Mouse (Mus musculus) forebrain, postnatal 0 days (tissue): ENCODE results near the gene Zfp710. TPM values are rescaled to one million over a fixed set of nuclear protein-coding genes. Genes with fewer than 3 reads are reported as not detected.
"Not testable (repeated sequence)": the region's sequence is repeated elsewhere in the genome, so short reads cannot be mapped to it uniquely, and the experiment has no call there.

ENCODE experiments used
- ATAC-seq: fragments of 200-750 bp; cut with Nextera tagmentation; 2 replicates; pipeline ENCODE4 v1.8.0; 2017; ENCODE audit warnings: mild to moderate bottlenecking, moderate library complexity
- DNase-seq: peaks from one replicate; pipeline ENCODE4 v3.0.0-alpha.2; 2015
- H3K27ac ChIP-seq: fragments of 300-500 bp; sonication (generic); 2 replicates; pipeline ENCODE4 v1.5.1; 2014; ENCODE audit warnings: low read depth, mild to moderate bottlenecking, antibody characterized with exemption, low read length, moderate library complexity, mixed read lengths
- H3K27me3 ChIP-seq: fragments of 300-500 bp; sonication (generic); 2 replicates; pipeline ENCODE4 v1.6.1; 2014; ENCODE audit warnings: mild to moderate bottlenecking, low read length, mixed read lengths; ENCODE audit not compliant: insufficient read depth
- H3K36me3 ChIP-seq: fragments of 300-500 bp; sonication (generic); 2 replicates; pipeline ENCODE4 v1.6.1; 2014; ENCODE audit warnings: mild to moderate bottlenecking, moderate library complexity; ENCODE audit not compliant: insufficient read depth
- H3K4me1 ChIP-seq: fragments of 300-500 bp; sonication (generic); 2 replicates; pipeline ENCODE4 v1.6.1; 2014; ENCODE audit warnings: antibody characterized with exemption; ENCODE audit not compliant: insufficient read depth
- H3K4me2 ChIP-seq: fragments of 300-500 bp; sonication (generic); 2 replicates; pipeline ENCODE4 v1.6.1; 2014; ENCODE audit warnings: low read depth, mild to moderate bottlenecking, moderate library complexity
- H3K4me3 ChIP-seq: fragments of 300-500 bp; sonication (generic); 2 replicates; pipeline ENCODE4 v1.5.1; 2014; ENCODE audit warnings: low read depth, low read length, mixed read lengths
- H3K9ac ChIP-seq: fragments of 300-500 bp; sonication (generic); 2 replicates; pipeline ENCODE4 v1.6.1; 2014; ENCODE audit warnings: mild to moderate bottlenecking
- H3K9me3 ChIP-seq: fragments of 300-500 bp; sonication (generic); 2 replicates; pipeline ENCODE4 v1.6.1; 2016; ENCODE audit warnings: low read length
- CTCF ChIP-seq: sonication (generic); IDR thresholded peaks from 2 replicates; pipeline ENCODE4 v1.5.1; 2016; ENCODE audit warnings: antibody characterized with exemption, control low read depth, low read depth
- WGBS: fragments of 180-500 bp; shearing (Covaris S2); extraction: QIAGEN DNeasy Blood & Tissue Kit; methylation state at CpG from one replicate; pipeline ENCODE4 v1.1.7; 2014; 5-methylcytosine and 5-hydroxymethylcytosine counted together
- polyA plus RNA-seq: library from polyadenylated mRNA; unstranded; fragments of >200 nt; fragmentation: Nextera tagmentation; extraction: Ambion mirVana; gene quantifications from 2 replicates; pipeline ENCODE4 v1.2.1, GENCODE M21; 2015
- total RNA-seq: library from RNA; depleted of rRNA; stranded (reverse); fragments of >200 nt; gene quantifications from 2 replicates; pipeline ENCODE4 v1.2.3, GENCODE M21; 2014

Zfp710 gene
- total and polyA plus RNA-seq, 2 experiments from 2014 or later = 12.3 to 30.6 TPM

DNA sequence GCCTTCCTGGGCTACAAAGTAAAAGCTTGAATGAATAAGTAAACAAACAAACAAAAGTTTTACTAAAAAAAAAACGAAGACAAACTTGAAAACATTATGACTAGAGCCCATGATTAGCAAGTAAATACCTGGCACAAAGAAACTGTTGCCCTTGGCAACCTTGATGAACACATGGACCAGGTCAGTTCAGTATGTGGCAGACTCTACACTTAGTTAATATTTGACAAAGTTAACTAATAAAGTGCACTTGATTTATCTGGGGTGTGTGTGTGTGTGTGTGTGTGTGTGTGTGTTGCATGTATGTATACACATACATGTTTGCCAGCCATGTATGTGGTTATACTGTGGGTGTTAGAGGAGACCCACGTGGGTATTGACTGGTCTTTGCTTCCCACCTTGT is 25.1 kb downstream of the Zfp710 start:
- Histone ChIP-seq H3K27ac (no peak overlapping the region), H3K9me3 (no peaks in the 10 kb centered on the region), H3K4me1 (no peaks in the 10 kb centered on the region), H3K9ac (no peak overlapping the region), H3K27me3 (no peaks in the 10 kb centered on the region), H3K4me2 (no peak overlapping the region), H3K4me3 (no peak overlapping the region), H3K36me3 (0 out of 2 replicates have a peak, but pooled peaks cover 4% of the 10 kb centered on the region)
- ATAC-seq = no peak
- no peak for TF ChIP-seq CTCF
- WGBS = 45% methylated on average over 2 of the region's 2 CpGs
- no peak for DNase-seq

- not testable (repeated sequence) for H3K27me3 ChIP-seq, H3K4me1 ChIP-seq
- WGBS = 89% methylated on average over 1 of the region's 1 CpGs
Measured at GRCm38 (mm10) chr7:80050382-80050781, 25.8 kb downstream of the Zfp710 start.

DNA sequence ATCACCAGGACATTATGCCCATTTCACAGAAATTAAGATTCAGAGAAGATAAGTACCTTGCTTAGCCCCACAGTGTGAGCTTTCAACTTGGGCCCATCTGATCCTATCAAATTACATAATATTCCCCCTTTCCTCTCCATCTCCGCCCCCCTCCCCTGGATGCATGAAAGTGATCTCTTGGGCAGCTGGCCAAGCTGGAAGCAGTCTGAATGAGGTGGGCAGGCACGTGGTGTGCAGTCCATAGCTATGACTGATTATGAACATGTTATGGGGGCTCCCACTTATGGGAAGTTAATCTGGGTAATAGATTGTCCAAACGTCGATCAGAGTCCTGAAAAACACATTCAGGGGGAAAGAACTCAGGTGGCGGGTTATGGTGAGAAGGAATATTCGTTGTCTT is 27.2 kb downstream of the Zfp710 start:
- ATAC-seq = no peak

More at GRCm38 (mm10) chr7:80050382-80050781, 25.8 kb downstream of the Zfp710 start:
- H3K9me3 ChIP-seq, H3K27ac ChIP-seq, H3K36me3 ChIP-seq, H3K4me2 ChIP-seq, H3K4me3 ChIP-seq, ATAC-seq, H3K9ac ChIP-seq, DNase-seq: not testable (repeated sequence)

GRCm38 (mm10) chr7:80052261-80052660 is 27.6 kb downstream of the Zfp710 start:
- H3K4me3 ChIP-seq = no peak overlapping the region
- H3K9me3 ChIP-seq = no peaks in the 10 kb centered on the region
- H3K4me2 ChIP-seq = no peak overlapping the region
- H3K36me3 ChIP-seq = 0 out of 2 replicates have a peak, but pooled peaks cover 4% of the 10 kb centered on the region
- TF ChIP-seq CTCF = no peak
- no peak overlapping the region for H3K9ac ChIP-seq
- no peak overlapping the region for H3K27ac ChIP-seq
- no peaks in the 10 kb centered on the region for H3K27me3 ChIP-seq
- no peak for ATAC-seq
- DNase-seq = no peak
- H3K4me1 ChIP-seq = no peaks in the 10 kb centered on the region
- 27% methylated on average over 11 of the region's 11 CpGs for WGBS

More for the DNA sequence above, 27.2 kb downstream of the Zfp710 start:
- 57% methylated on average over 6 of the region's 6 CpGs for WGBS
- Histone ChIP-seq H3K27me3 (no peaks in the 10 kb centered on the region), H3K4me2 (no peak overlapping the region), H3K4me3 (no peak overlapping the region), H3K9ac (no peak overlapping the region), H3K4me1 (no peaks in the 10 kb centered on the region), H3K36me3 (0 out of 2 replicates have a peak, but pooled peaks cover 4% of the 10 kb centered on the region), H3K9me3 (no peaks in the 10 kb centered on the region), H3K27ac (no peak overlapping the region)
- no peak for DNase-seq
- no peak for TF ChIP-seq CTCF

- Histone ChIP-seq H3K4me2 (no peak overlapping the region), H3K9ac (no peak overlapping the region), H3K4me1 (peaks cover 6% of the 10 kb centered on the region; the same call in 1 of the 2 replicates), H3K36me3 (0 out of 2 replicates have a peak, but pooled peaks cover 4% of the 10 kb centered on the region), H3K27me3 (no peaks in the 10 kb centered on the region), H3K9me3 (no peaks in the 10 kb centered on the region), H3K27ac (no peak overlapping the region), H3K4me3 (no peak overlapping the region)
- 95% methylated on average over 9 of the region's 9 CpGs for WGBS
- DNase-seq = no peak
- no peak for ATAC-seq
- TF ChIP-seq CTCF = no peak
Measured at GRCm38 (mm10) chr7:80053147-80053546, 28.5 kb downstream of the Zfp710 start.

GRCm38 (mm10) chr7:80055781-80056180 is 31.2 kb downstream of the Zfp710 start:
- DNase-seq = no peak
- ATAC-seq = no peak
- Histone ChIP-seq H3K4me1 (peaks cover 8% of the 10 kb centered on the region; the same call in 1 of the 2 replicates), H3K9me3 (no peaks in the 10 kb centered on the region), H3K36me3 (0 out of 2 replicates have a peak, but pooled peaks cover 4% of the 10 kb centered on the region), H3K4me3 (no peak overlapping the region), H3K9ac (no peak overlapping the region), H3K27ac (no peak overlapping the region), H3K4me2 (no peak overlapping the region), H3K27me3 (no peaks in the 10 kb centered on the region)
- WGBS = 82% methylated on average over 12 of the region's 12 CpGs
- no peak for TF ChIP-seq CTCF

DNA sequence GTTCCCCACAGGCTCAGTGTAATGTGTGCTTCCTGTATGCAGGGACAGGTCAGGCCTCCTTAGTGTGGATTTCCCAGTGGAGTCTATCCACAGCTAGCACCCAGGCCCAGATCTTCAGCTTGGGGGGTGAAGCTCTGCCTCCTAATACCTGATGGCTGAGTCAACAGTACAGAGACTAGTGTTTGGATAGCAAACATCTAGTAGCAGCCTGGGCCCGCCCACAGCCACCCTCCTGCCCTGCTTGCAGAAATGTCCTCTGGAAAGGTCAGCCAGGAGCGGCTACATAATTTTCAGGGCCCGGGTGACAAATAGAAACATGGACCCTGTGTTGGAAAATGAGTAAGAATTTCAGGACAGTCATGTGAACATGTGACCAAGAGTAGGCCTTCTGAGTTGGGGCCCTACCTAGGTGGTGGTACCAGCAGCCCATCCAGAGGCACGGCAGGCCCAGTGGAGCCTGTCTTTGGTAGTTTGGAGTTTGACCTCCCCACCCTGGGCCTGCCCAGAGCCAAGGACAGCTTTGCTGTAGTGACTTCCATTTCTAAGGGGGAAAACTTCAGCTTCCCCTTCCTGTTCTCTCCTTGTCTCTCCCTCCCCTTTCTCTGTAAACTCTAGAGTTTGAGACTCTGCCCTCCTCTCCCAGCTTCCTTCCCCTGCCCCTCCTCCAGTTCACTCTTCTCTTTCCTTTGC is 32.5 kb downstream of the Zfp710 start:
- Histone ChIP-seq H3K36me3 (0 out of 2 replicates have a peak, but pooled peaks cover 4% of the 10 kb centered on the region), H3K27ac (no peak overlapping the region), H3K4me1 (peaks cover 8% of the 10 kb centered on the region; the same call in 1 of the 2 replicates), H3K9me3 (no peaks in the 10 kb centered on the region), H3K4me3 (no peak overlapping the region), H3K27me3 (no peaks in the 10 kb centered on the region), H3K9ac (no peak overlapping the region), H3K4me2 (no peak overlapping the region)
- DNase-seq = no peak
- no peak for TF ChIP-seq CTCF
- ATAC-seq = no peak
- WGBS = 74% methylated on average over 4 of the region's 4 CpGs
